Comparison of ENCODE assay signal across 15 mouse cellular contexts in genomic region chr5:43971156-43971555, GRCm38 (mm10). TPM values are rescaled to one million over a fixed set of nuclear protein-coding genes. Genes with fewer than 3 reads are reported as not detected.
"Had no signal": no experiment of that assay in that cellular context is flagged by ENCODE, and none has a peak within 500 bp of the region (broad histone marks: within the 10 kb centered on the region; RNA-seq: fewer than 3 reads in every experiment).

No protein-coding gene starts in this region.

- H3K36me3 ChIP-seq: kidney, embryonic 15.5 days; limb, embryonic 12.5 days; lung, embryonic 15.5 days; neural tube, embryonic 13.5 days had no signal

- H3K4me3 ChIP-seq: kidney, embryonic 15.5 days; limb, embryonic 12.5 days; lung, embryonic 15.5 days; megakaryocyte, embryonic 14.5 days; neural tube, embryonic 13.5 days had no signal

- H3K9ac ChIP-seq: kidney, embryonic 15.5 days; limb, embryonic 12.5 days; lung, embryonic 15.5 days; neural tube, embryonic 13.5 days had no signal

- H3K27me3 ChIP-seq: kidney, embryonic 15.5 days; limb, embryonic 12.5 days; lung, embryonic 15.5 days; neural tube, embryonic 13.5 days had no signal

- H3K9me3 ChIP-seq: kidney, embryonic 15.5 days; limb, embryonic 12.5 days; lung, embryonic 15.5 days; neural tube, embryonic 13.5 days had no signal

- H3K4me1 ChIP-seq: kidney, embryonic 15.5 days; limb, embryonic 12.5 days; lung, embryonic 15.5 days; megakaryocyte, embryonic 14.5 days; neural tube, embryonic 13.5 days had no signal

- ATAC-seq: inflammation-experienced regulatory T-cells, adult 6 months; midbrain, embryonic 16.5 days had no signal

- H3K4me2 ChIP-seq: kidney, embryonic 15.5 days; limb, embryonic 12.5 days; liver, embryonic 11.5 days; lung, embryonic 15.5 days; midbrain, embryonic 11.5 days; neural tube, embryonic 13.5 days had no signal

- H3K27ac ChIP-seq: kidney, embryonic 15.5 days; limb, embryonic 12.5 days; lung, embryonic 15.5 days; macrophage; neural tube, embryonic 13.5 days had no signal

- DNase-seq: kidney, adult 2 months; kidney, postnatal 14 days; lung, postnatal 14 days; right cerebral cortex, postnatal 14 days had no signal

RNA-seq across cellular contexts. Expression of gene Fgfbp1, which starts 10.4 kb away (rescaled TPM):
- polyA plus RNA-seq: inflammation-experienced regulatory T-cells, adult 6 months; liver, embryonic 11.5 days; macrophage had no signal

RNA-seq across cellular contexts. Expression of gene Gm7879, which starts 58.2 kb away (rescaled TPM):
- polyA plus RNA-seq: liver, embryonic 11.5 days; liver, embryonic 16.5 days; lung, embryonic 15.5 days; macrophage; midbrain, embryonic 11.5 days; neural tube, embryonic 13.5 days had no signal
